Mouse (Mus musculus) thymus, adult 18-20 months (tissue): ENCODE measurements around the gene Frmd4b.

Experiments
- DNase-seq, 2 experiments: peaks; one replicate each; pipeline ENCODE4 v3.0.0; 2022; ENCODE audit warnings: mixed read lengths in 2 of 2

The Frmd4b gene

DNA sequence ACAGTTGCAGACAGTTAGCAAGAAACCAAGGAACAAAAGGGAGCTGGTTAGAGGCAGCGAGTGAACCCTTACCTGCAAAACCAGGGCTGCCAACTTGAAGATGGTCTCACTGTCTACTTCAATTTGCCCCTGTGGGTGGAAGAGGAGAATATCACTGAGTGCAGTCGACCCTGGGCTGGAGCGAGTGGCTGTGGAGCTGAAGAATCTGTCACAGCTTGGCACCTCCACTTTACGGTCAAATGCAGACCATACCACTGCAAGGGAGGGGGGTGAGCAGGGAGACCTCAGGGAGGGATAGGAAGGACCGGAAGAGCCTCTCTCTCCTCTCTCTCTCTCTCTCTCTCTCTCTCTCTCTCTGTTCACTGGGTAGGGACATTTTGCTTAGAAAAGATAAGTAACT, 263.4 kb downstream of the Frmd4b start:
- peak; percentile 8 to 28 for DNase-seq

DNA sequence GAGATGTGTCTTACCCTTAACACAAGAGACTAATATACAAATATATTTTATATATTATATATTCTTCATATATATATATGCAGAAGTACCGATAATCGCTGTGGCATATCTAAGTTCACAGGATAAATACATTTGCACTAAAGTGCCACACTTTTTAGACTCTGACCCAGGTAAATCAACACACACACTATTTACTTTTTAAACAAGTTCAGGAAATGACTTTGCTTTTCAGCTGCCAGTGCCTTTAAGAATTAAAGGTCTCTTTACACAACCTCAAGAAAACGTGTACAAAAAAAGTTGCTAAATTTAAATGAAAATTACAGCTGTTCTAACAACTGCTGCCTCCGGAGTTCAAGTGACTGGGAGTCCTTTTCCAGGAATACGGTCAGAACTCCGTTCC, 264.0 kb downstream of the Frmd4b start:
- no peak for DNase-seq

DNA sequence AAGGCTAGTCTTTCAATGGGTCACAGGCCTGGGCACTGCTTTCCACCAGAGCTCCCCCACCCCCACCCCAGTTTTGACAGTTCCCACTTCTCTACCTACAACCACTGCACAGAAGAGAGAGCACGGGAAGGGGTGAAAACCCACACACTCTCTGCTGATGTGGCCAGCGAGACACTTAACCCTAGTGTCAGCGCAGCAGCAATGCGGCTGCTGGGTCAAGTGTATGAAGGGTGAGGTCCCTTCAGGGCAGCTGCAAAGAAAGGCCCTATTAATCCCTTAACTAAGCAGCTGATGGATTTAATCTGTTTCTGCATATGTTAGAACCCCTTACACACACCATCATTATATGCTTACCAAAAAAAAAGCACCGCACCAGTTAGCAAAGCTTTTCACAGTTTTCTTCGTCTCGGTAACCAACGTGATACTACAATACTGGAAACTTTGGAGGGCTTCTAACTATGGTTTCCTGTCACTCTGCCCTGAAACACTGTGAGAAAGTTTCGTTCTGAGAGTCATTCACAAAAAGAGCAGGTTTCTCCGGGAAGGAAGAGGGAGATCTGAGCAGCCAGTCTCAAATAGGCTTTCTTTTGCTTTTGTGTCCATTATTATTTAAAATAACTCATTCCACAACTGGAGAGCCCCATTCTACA, 264.7 kb downstream of the Frmd4b start:
- DNase-seq = no peak

DNA sequence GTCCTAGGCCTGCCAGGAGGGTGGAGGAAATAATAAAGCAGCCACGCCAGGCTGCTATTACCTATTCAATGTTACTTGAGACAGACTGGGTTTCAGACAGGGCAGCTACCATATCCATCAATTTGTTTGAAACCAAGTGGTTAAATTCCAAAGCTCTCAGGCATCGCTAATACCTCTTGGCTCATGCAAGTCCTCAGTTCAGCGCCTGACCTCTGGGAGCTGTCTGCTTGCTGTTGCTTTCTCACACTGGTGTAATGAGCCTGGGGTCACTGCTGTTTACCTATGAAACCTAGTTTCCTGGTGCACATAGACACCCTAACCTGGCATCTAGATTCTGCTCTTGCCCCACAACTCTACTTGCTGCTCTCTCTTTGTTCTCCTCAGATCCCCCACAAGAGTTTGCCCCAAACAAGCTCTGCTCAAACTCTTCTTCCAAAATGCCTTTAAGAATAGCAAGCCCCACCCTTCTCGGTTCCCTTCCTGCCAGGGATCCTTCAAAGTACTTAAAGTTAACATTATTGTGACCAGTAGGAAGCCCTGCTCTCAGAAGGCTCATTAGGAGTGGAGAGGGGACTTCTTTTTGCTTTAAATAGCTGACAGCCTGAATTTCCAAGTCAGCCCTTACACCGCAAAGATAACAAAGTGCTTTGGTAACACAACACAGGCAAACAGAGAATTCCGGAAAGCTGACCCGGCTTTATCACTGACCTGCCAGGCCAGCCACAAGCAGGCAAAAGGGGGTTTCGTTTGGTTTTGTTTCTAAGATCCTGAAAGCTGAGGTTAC, 267.8 kb downstream of the Frmd4b start:
- no peak for DNase-seq

DNA sequence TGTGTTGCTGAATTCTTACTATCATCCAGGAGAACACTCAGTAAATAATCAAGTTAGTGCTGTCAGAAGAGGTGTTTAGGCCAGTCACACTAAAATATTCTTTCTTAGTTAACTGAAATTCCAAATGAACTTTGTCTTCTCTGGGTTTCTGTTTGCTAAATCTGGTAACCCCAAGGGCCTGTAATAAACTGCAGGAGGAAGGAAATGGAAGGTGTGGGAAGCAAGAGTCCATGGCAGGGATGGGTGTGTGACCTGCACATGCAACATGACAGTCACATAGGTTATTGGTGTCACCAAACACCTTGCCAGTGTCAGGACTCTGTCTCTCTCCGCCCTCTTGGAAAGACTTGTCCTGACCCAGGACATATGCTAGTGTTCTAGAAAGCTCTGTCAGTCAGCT, 270.4 kb downstream of the Frmd4b start:
- DNase-seq = no peak

DNA sequence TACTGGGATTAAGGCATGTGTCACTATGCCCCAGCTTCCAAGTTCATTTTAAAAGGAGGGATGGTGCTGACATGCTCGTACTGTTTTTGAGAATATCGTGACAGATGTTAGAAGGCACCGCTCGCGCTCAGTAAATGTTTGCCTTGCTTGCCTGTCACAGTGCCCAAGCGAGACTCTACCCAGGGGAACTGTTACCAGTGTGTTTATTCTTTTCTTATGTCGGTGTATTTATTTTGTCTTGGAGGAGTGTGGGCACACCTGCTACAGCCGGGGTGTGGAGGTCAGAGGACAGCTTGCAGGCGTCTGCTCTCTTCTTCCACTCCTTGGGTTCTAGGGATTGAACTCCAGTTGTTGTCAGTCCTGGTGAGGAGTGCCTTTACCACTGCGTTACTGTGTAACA, 270.8 kb downstream of the Frmd4b start:
- no peak for DNase-seq

DNA sequence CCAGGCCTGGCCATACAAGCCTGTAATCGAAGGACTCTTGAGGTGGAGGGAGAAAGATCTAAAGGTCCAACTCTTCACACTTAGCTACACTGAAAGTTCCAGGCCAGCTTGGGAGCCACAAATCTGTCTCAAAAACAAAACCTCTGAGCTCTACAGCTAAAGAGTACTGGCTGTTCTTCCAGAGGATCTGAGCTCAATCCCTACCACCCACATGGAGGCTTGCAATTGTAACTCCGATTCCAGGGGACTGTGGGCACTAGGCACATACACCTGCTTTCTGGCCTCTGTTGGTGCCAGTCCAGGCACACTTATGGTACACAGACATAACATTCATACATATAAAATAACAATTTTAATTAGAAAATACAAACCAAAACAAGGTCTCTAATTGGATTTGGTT, 271.4 kb downstream of the Frmd4b start:
- DNase-seq = no peak

DNA sequence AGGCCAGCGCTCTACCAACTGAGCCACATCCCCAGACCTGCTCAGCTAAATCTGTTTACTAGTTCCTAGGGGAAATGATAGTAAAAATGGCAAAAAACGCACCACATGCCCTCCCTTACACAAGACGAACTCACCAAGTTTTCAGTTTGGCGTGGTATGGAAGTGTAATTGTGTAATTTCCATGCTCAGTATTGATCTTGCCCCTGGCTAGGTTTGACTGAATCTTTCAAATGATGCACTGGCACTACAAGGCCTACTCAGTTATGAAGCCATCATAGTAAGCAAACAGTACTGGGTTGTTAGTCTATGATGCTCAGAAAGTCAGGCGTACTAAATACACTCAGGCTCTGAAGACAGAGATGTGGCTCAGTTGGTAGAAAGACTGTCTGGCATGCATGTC, 275.2 kb downstream of the Frmd4b start:
- no peak for DNase-seq

DNA sequence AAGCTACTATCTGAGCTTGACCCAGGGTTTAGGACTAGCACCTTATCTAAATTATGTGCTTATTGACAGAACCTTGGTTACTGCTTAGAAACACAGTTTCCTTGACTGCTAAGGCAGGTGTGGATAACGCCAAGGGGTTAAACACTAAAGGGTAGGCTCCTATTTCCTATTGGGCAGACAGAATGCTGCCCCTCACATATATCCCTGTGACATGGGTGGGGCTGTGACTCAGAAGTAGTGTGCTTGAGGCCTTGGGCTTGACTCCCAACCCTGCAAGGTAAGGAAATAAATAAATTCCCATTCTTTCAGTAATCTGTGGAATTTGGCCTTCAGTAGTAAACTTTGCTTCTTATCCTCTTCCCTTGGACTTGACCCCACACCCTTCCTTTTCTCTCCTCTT, 275.7 kb downstream of the Frmd4b start:
- DNase-seq = no peak

DNA sequence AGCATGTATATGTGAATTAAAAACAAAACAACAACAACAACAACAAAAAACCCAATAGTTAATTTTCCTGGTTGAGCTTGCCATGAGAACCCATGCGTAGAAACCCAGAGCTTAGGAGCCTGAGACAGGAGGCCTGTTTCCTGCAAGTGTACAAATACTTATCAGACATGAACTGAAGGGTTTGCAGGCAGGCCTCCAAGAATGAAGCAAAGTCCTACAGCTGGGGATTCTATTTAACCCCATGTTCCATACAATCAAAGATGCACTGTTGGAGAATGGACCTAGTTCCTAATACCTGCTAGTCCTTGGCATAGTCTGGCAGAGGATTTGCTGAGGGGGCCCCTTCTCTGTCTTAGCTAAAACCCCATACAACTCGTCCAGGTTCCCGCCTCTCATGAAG, 276.2 kb downstream of the Frmd4b start:
- DNase-seq = no peak

DNA sequence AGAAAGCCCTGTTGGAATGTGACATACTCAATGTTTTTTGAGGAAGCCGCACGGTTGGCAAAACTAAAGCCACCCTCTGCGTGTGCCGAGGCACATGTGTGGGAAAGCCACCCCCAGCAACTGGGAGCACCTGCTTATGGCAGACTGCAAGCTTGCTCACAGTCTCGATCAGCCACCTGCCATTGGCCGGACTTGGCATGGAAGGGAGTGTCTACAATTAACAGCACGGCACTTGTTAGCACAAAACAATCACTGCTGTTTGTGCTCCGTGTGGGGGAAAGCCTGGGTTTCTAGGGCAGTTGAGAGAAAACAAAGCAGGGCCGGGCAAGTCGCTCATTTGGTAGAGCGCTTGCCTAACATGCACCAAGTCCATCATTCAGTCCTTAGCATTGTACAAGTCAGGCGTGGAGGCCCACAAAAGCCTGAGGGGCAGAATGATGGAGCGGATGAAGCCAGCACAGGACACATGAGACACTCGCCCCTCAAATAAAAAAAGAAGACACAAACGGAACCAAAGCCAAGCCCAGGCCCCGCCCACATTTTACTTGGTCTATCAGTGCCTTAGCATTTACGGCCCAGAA, 277.0 kb downstream of the Frmd4b start:
- no peak for DNase-seq

DNA sequence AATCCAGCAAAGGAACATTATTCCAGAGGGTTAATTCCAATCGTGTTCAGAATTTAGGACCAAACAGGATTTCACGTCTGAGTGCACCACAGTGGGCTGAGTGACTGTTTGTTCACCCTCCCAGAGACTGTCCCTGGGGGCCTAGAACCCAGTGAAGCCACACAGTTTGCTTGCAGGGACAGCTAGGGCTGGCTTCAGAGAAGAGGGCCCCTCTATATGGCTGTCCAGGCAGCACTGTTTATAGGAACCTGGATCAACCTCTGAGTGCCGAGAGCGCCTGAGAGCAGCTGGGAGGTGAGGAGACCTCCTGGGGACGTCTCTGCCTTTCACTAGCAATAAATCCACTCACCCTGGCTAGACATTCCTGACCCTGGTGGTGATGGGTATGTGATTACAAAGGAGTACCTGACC, 278.1 kb downstream of the Frmd4b start:
- no peak for DNase-seq

DNA sequence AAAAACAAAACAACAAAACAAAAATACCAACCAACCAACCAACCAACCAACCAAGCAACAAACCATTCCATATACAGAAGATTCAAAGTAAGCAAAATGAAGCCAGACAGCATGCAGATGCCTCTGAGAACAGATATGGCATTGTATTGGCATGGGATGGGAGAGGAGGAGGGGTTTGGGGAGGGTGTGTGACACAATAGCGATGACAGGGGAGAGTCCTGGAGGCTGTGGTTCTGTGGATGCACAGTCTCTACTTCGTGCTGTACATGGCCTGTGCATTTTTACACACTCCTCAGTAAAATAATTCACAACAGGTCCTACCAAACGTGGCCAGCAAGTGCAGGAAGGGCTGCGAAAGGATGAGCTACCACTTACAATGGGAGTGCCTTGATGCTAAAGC, 278.5 kb downstream of the Frmd4b start:
- no peak for DNase-seq

DNA sequence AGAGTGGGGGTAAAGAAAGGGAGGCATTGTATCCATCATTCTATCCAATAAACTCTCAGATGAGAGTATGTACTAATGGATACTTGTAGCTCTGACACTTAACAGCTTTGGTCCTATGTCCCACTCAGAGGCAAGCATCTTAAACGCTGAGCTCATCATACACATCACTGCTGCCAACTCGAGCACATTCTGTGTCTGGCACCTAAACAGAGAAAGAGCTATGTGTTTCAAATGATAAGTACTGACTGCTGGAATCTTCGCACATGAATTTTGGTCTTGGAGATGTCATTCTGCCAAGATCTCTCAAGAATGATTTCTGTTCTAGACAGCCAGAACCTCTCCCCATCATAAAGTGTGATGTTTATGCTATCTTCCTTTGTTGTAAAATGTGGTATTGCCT, 284.0 kb downstream of the Frmd4b start:
- no peak for DNase-seq

DNA sequence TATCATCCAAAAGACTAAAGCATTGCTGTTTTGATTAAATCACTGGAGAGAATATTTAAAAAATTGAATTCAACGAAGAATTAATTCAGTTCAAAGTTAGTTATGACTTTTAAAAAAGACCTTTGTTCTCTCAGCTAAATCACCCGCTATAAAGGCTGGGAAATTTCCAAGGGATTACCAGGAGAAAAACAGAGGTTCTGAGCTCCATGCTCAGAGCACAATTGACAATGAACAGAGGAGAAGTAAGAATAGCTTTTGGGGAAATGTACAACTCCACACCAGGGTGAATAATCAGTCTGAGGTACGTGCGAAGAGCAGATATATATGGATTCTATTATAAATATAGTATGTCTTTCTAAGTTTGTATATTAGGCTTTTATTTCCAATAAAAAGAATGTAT, 293.4 kb downstream of the Frmd4b start:
- DNase-seq = no peak

DNA sequence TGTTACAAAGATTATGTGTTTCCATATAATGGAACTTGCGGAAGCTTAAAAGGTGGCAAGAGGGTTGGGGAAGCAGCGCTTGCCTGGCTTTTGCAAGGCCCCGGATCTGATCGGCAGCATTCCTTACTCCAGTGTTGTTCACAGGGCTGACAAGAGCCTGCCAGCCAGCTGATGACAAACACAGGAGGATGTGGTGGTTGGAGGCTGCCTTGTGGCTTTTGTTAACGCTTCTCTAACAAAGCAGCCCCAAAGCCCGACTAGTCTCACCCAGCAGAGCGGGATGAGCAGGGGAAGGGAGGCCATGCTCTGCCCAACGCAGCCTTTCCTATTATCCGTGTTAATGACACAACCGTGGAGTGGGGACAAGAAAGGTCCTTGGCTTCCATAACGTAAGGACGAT, 295.2 kb downstream of the Frmd4b start:
- peak in 1 of 2 experiments; percentile 21 for DNase-seq

DNA sequence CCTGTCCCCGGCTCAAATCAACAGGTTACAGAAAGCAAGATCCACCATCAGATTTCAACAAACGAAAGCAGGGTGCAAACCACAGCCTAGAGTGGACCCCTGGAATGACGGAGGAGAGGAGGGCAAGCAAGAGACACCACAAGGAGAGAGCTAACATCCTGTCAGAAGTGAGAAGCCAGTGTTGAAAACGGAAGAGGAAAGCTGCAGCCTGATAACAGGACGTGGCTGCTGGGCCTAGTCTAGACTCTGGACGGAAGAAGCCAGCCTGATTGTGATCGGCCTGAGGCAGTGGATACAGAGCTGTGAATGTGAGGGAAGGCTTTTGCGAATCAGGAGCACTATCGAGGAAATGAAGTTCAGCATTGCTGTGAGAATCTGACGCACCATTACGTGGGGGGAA, 296.2 kb downstream of the Frmd4b start:
- DNase-seq = no peak

DNA sequence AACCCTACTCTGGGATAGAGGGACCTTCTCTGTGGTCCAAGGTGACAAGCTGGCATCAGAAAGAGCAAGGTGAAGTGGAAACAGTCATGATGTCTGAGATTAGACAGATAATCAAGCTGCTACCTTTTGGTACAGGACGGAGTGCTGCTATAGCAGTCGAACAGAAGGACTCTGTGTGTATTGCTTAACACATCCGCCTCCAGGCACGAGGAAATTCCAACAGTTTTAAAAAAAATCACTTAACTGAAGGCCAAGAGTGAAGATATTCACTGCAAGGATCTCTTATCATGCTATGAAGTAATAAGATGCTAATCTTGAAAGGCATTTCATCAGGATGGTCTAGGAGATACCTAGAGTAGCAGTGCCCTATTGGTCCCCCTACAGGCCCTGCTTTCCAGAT, 298.3 kb downstream of the Frmd4b start:
- no peak for DNase-seq

DNA sequence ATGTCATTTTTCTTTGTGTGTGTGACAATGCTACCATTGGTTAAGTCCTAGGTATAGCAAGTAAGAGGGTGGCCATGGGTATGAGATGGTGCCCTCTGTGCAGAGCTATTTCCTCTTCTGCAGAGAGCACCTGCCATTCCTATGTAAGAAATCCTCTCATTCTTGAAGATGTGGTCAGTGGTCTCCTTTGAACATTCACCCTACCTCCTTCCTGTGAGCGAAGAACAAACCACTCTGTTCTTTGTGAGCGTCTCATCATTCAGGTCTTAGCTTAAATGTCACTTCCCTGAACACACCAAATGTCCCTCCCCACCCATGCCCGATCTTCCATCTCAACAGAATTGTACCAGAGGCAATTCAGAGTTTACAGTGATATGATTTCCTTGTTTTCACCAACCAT, 299.4 kb downstream of the Frmd4b start:
- DNase-seq = no peak

DNA sequence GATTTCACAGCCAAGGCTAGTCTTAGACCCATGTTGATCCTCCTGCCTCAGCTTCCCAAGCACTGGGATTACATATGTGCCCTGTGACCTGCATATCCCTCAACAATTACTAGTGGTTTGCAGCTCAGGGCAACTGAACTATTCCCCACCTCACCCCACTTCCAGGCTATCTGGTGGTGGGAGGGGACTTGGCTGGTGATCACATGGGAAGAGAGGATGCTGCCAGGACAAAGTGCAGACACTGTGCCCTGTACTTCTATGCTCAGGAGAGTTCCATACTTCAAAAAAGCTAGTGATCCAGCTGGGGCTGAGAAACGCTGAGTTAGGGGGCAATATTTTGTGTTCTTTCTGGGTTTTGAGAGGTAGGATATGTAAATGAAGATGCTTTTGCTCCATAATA, 300.6 kb downstream of the Frmd4b start:
- DNase-seq = no peak

DNA sequence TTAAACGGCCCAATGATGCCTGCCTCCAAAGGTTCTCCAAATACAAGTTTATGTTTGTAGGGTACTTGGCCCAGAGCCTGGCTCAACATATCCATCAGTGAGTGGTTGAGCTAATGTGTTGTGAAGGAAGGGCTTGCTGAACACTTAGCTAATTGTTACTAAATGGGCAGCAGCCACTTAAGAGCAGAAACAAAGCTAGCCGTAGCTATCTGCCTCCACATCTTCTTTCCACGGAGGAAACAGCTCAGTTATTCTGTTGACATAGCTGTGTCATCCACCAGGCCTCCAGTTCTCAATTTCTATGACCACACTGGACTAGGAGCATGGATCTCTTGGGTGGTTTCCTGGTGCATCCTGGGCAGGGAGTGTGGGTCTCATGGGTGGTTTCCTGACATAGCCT, 302.0 kb downstream of the Frmd4b start:
- DNase-seq = no peak

DNA sequence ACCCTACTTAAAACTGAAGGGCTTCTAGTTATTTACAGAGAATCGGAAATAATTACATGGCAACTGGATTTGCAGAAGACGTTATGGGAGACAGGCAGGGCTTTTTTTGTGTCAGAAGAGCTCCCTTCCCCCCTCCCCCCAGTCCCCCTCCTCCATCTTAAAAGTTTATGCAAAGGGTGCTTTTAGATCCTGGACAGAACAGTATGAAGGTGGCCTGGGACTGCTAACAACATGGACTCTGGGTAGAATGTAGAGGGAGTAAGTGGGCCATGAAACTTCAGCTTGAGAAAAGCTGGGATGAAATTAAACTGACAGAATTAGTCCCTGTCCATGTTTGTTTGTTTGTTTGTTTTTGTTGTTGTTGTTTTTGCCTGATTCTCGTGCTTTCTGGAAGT, 304.8 kb downstream of the Frmd4b start:
- DNase-seq = no peak

DNA sequence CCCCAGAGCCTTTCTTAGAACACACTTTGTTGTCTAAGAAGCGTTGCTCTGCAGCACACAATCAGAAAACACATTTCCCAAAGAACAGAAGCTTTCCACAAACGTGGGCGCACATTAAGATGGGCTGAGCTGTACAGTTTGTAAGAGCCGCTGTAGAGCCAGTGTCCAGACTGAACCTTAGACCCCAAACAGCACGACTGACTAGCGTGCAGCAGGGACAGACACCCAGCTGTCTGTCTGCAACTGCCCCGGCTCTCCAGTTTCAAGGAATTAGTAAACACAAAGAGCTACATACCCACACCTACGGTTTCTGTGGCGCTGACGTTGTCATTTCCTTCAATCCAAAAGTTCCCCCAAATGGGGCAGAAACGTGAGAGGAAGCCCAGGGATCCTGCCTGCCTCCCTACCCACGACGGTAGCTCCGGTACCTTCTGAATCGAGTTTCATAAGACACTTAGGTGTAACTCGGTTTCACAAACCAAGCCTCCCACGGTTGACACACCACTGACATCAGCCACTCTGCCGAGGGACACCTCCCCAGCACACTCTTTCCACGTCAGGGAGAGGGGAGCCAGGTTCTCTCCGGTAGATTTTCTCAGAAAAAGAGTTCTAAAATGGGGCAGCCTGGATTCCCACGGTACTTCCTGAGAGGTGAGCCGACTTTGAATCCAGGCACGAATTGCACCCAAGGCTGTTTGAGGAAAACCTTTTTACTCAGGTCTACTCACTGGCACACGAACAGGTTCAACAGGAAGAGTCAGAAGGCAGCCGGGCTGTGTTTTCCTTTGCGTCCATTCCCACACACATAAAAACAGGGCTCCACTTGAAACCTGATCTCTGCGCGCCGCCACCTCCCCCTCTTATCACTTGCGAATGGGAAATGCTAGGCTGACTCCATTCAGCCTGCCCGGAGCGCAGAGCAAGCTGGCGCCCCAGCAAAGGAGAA, 305.5 kb downstream of the Frmd4b start:
- DNase-seq = no peak
